Mouse (Mus musculus) lung, embryonic 14.5 days (tissue): ENCODE data around the gene Crk. TPM values are rescaled to one million over a fixed set of nuclear protein-coding genes. Genes with fewer than 3 reads are reported as not detected.

Experiments used
- ATAC-seq: fragments of 200-750 bp; cut with Nextera tagmentation; 2 replicates; pipeline ENCODE4 v1.8.0; 2017; ENCODE audit warnings: mild to moderate bottlenecking, moderate TSS enrichment, moderate library complexity; ENCODE audit not compliant: insufficient read depth
- DNase-seq: peaks from one replicate; pipeline ENCODE4 v3.0.0-alpha.2; 2015
- H3K27ac ChIP-seq: fragments of 300-500 bp; sonication (generic); 2 replicates; pipeline ENCODE4 v1.5.1; 2014; ENCODE audit warnings: low read depth, mild to moderate bottlenecking, moderate library complexity
- H3K27me3 ChIP-seq: fragments of 300-500 bp; sonication (generic); 2 replicates; pipeline ENCODE4 v1.6.1; 2014; ENCODE audit warnings: low read length, control low read depth; ENCODE audit not compliant: insufficient read depth
- H3K36me3 ChIP-seq: fragments of 300-500 bp; sonication (generic); 2 replicates; pipeline ENCODE4 v1.6.1; 2014; ENCODE audit warnings: control low read depth; ENCODE audit not compliant: insufficient read depth
- H3K4me1 ChIP-seq: fragments of 300-500 bp; sonication (generic); 2 replicates; pipeline ENCODE4 v1.6.1; 2014; ENCODE audit warnings: antibody characterized with exemption, control low read depth; ENCODE audit not compliant: insufficient read depth
- H3K4me2 ChIP-seq: fragments of 300-500 bp; sonication (generic); 2 replicates; pipeline ENCODE4 v1.6.1; 2014; ENCODE audit warnings: mild to moderate bottlenecking
- H3K4me3 ChIP-seq: fragments of 300-500 bp; sonication (generic); 2 replicates; pipeline ENCODE4 v1.5.1; 2014; ENCODE audit warnings: low read depth, low read length
- H3K9ac ChIP-seq: fragments of 300-500 bp; sonication (generic); 2 replicates; pipeline ENCODE4 v1.6.1; 2014
- H3K9me3 ChIP-seq: fragments of 300-500 bp; sonication (generic); 2 replicates; pipeline ENCODE4 v1.6.1; 2016; ENCODE audit warnings: low read depth, low read length, control low read depth
- CTCF ChIP-seq: IDR thresholded peaks from 2 replicates; pipeline ENCODE4 v1.5.1; 2016; ENCODE audit warnings: antibody characterized with exemption, low read depth
- WGBS: fragments of 180-500 bp; shearing (Covaris S2); extraction: QIAGEN DNeasy Blood & Tissue Kit; methylation state at CpG from one replicate; pipeline ENCODE4 v1.1.7; 2014; 5-methylcytosine and 5-hydroxymethylcytosine counted together
- polyA plus RNA-seq: library from polyadenylated mRNA; unstranded; fragments of >200 nt; fragmentation: Nextera tagmentation; extraction: Ambion mirVana; gene quantifications from 2 replicates; pipeline ENCODE4 v1.2.1, GENCODE M21; 2014

Gene Crk
- polyA plus RNA-seq, 1 experiment from 2014 or later = 116 TPM

DNA sequence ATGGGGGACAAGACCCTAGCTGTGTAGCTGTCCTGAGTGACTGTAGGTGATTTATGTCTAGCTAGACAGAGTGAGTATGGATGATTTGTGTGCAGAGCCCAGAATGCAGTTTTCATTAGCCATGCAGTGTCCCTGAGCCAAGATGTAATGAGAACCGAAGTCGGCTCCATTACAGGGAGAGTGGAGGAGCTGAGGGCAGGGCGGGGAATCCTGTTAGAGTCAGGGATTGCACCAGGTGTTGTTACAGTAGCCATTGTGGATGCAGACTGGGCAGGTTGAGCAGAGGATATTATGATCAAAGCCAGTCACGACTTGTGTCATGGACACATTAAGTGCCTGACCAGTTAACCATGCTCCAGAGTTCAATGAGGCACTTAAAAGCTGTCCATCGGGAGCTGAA is 35.7 kb upstream of the Crk start:
- Histone ChIP-seq H3K4me3 (no peak overlapping the region), H3K9ac (no peak overlapping the region), H3K36me3 (no peaks in the 10 kb centered on the region), H3K9me3 (no peaks in the 10 kb centered on the region), H3K4me1 (no peaks in the 10 kb centered on the region), H3K4me2 (no peak overlapping the region), H3K27me3 (no peaks in the 10 kb centered on the region), H3K27ac (no peak overlapping the region)
- DNase-seq (no peak), ATAC-seq (no peak)
- TF ChIP-seq CTCF = no peak
- WGBS = 71% methylated on average over 5 of the region's 5 CpGs

DNA sequence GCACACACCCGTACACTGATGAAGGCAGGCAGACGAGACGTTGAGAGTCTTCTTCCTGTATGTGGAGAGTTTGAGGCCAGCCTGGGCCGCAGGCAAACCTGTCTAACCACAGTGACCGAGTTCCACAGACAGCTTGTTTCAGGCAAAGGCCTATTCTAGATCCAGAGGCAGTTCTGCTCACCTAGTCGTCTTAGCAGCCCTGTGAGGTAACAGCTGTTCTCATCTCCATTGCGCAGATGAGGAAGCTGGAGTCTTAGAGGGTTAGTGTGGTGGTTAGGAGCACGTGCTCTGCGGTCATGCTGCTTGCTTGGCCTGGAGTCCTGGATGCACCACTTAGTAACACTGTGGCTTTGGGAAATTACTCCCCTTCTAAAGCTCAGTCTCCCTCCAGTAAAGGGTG is 34.4 kb upstream of the Crk start:
- H3K9me3 ChIP-seq = no peaks in the 10 kb centered on the region
- DNase-seq (no peak), ATAC-seq (no peak)
- TF ChIP-seq CTCF = no peak
- H3K27ac ChIP-seq = no peak overlapping the region
- H3K4me3 ChIP-seq = no peak overlapping the region
- no peaks in the 10 kb centered on the region for H3K36me3 ChIP-seq
- 75% methylated on average over 9 of the region's 9 CpGs for WGBS
- no peak overlapping the region for H3K4me2 ChIP-seq
- H3K4me1 ChIP-seq = no peaks in the 10 kb centered on the region
- no peak overlapping the region for H3K9ac ChIP-seq
- no peaks in the 10 kb centered on the region for H3K27me3 ChIP-seq

GRCm38 (mm10) chr11:75647681-75648211 is 31.3 kb upstream of the Crk start:
- Histone ChIP-seq H3K9me3 (no peaks in the 10 kb centered on the region), H3K36me3 (no peaks in the 10 kb centered on the region), H3K4me3 (no peak overlapping the region), H3K4me1 (peaks cover 11% of the 10 kb centered on the region; the same call in 1 of the 2 replicates), H3K27ac (no peak overlapping the region), H3K4me2 (no peak overlapping the region), H3K9ac (no peak overlapping the region), H3K27me3 (no peaks in the 10 kb centered on the region)
- ATAC-seq (no peak), DNase-seq (peak; percentile 13)
- 58% methylated on average over 6 of the region's 6 CpGs for WGBS
- no peak for TF ChIP-seq CTCF

DNA sequence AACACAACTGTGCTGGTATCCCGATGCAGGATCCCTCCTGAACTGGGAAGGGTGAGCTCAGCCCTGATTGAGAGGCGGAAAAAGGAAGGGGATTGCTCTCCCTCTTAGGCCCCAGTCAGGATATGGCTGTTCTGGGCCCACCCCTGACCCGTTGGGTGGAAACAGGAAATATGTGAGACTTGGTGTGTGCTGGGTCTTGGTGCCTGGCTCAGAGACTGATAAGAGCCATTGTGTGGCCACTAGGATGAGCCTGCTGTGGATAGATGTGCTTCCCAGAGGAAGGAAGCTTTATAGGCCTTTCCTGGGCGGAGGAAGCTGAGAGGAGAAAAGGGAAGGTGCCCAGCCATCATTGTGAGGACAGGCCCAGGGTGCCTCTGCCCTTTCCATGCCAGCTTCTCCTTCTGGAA is 29.9 kb upstream of the Crk start:
- Histone ChIP-seq H3K27ac (peak overlapping the region; percentile 61), H3K4me1 (peaks cover 20% of the 10 kb centered on the region), H3K9me3 (no peaks in the 10 kb centered on the region), H3K4me2 (no peak overlapping the region), H3K27me3 (0 out of 2 replicates have a peak, but pooled peaks cover 3% of the 10 kb centered on the region), H3K36me3 (no peaks in the 10 kb centered on the region), H3K9ac (no peak overlapping the region), H3K4me3 (no peak overlapping the region)
- DNase-seq (peak; percentile 47), ATAC-seq (no peak)
- 66% methylated on average over 4 of the region's 4 CpGs for WGBS
- TF ChIP-seq CTCF = no peak

DNA sequence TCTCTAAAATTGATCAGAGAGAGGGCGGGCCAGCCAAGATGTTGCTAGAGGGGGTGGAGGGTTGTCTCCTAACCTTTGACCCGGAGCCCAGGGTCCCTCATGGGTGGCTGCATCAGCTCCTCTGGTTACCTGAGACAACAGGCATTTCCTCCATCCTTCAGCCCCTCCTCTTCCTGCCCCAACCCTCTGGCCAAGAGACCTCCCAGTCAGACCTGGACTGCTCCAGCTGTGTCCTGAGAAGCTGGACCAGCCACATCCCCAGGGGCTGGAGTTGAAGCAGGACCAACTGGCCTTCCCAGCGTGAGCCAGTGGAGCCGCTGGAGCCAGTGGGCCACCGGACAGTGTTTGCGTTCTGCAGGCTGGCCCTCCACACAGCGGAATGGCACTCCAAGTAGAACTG is 28.7 kb upstream of the Crk start, which contains the start of gene Myo1c:
Myo1c (plus strand) TSS at position 194 of the 400 bp plus-strand sequence.
- Histone ChIP-seq H3K4me1 (peaks cover 29% of the 10 kb centered on the region), H3K36me3 (no peaks in the 10 kb centered on the region), H3K9ac (peak within 1 kb of the TSS; percentile 88), H3K27ac (peak within 1 kb of the TSS; percentile 91), H3K4me2 (peak within 1 kb of the TSS; percentile 89), H3K4me3 (peak within 1 kb of the TSS; percentile 74), H3K9me3 (no peaks in the 10 kb centered on the region), H3K27me3 (0 out of 2 replicates have a peak, but pooled peaks cover 3% of the 10 kb centered on the region)
- 71% methylated on average over 7 of the region's 7 CpGs for WGBS
- DNase-seq (peak; percentile 11), ATAC-seq (no peak)
- TF ChIP-seq CTCF = no peak

- H3K4me3 ChIP-seq = peak overlapping the region; percentile 74
- no peaks in the 10 kb centered on the region for H3K36me3 ChIP-seq
- DNase-seq = no peak
- TF ChIP-seq CTCF = no peak
- WGBS = 45% methylated on average over 13 of the region's 13 CpGs
- peak overlapping the region; percentile 89 for H3K4me2 ChIP-seq
- 0 out of 2 replicates have a peak, but pooled peaks cover 3% of the 10 kb centered on the region for H3K27me3 ChIP-seq
- H3K4me1 ChIP-seq = peaks cover 30% of the 10 kb centered on the region
- no peak for ATAC-seq
- peak overlapping the region; percentile 88 for H3K9ac ChIP-seq
- no peaks in the 10 kb centered on the region for H3K9me3 ChIP-seq
- H3K27ac ChIP-seq = peak overlapping the region; percentile 91
Measured at GRCm38 (mm10) chr11:75650958-75651425, 28.1 kb upstream of the Crk start.

GRCm38 (mm10) chr11:75651426-75652221 is 27.4 kb upstream of the Crk start:
- peak overlapping the region; percentile 88 for H3K9ac ChIP-seq
- DNase-seq (peak; percentile 88), ATAC-seq (peak; percentile 76)
- 0 out of 2 replicates have a peak, but pooled peaks cover 3% of the 10 kb centered on the region for H3K27me3 ChIP-seq
- peak overlapping the region; percentile 74 for H3K4me3 ChIP-seq
- WGBS = 0% methylated on average over 54 of the region's 54 CpGs
- TF ChIP-seq CTCF = no peak
- H3K4me2 ChIP-seq = peak overlapping the region; percentile 89
- peak overlapping the region; percentile 91 for H3K27ac ChIP-seq
- H3K9me3 ChIP-seq = no peaks in the 10 kb centered on the region
- H3K36me3 ChIP-seq = no peaks in the 10 kb centered on the region
- H3K4me1 ChIP-seq = peaks cover 33% of the 10 kb centered on the region
